Mouse (Mus musculus) WW6 (cell line): ENCODE results near the gene St8sia1.

Experiments
- DNase-seq: peaks from one replicate; pipeline ENCODE4 v3.0.0-alpha.2; 2013; ENCODE audit warnings: low read depth, low spot score

St8sia1 gene

GRCm38 (mm10) chr6:142944470-142944869, 19.8 kb downstream of the St8sia1 start:
- DNase-seq = no peak

GRCm38 (mm10) chr6:142943419-142943818, 20.8 kb downstream of the St8sia1 start:
- DNase-seq = no peak

- no peak for DNase-seq
These were observed 22.5 kb downstream of the St8sia1 start for GRCm38 (mm10) chr6:142941596-142942381.

- no peak for DNase-seq
These were observed 23.2 kb downstream of the St8sia1 start for GRCm38 (mm10) chr6:142941078-142941477.

GRCm38 (mm10) chr6:142938549-142939345, 25.5 kb downstream of the St8sia1 start:
- DNase-seq = no peak

- DNase-seq = no peak
These were observed 26.2 kb downstream of the St8sia1 start for GRCm38 (mm10) chr6:142938074-142938473.

GRCm38 (mm10) chr6:142932582-142932981, 31.7 kb downstream of the St8sia1 start:
- no peak for DNase-seq

- no peak for DNase-seq
These were observed 32.1 kb downstream of the St8sia1 start for GRCm38 (mm10) chr6:142932144-142932543.

- DNase-seq = no peak
These were observed 35.5 kb downstream of the St8sia1 start for GRCm38 (mm10) chr6:142928551-142929309.

GRCm38 (mm10) chr6:142926901-142927605, 37.2 kb downstream of the St8sia1 start:
- DNase-seq = no peak

- DNase-seq = no peak
These were observed 38.3 kb downstream of the St8sia1 start for GRCm38 (mm10) chr6:142925921-142926320.

- DNase-seq = no peak
These were observed 38.9 kb downstream of the St8sia1 start for GRCm38 (mm10) chr6:142925374-142925773.

- DNase-seq = no peak
These were observed 43.4 kb downstream of the St8sia1 start for GRCm38 (mm10) chr6:142920901-142921300.

GRCm38 (mm10) chr6:142918691-142919090, 45.6 kb downstream of the St8sia1 start:
- DNase-seq = no peak

- no peak for DNase-seq
These were observed 46.8 kb downstream of the St8sia1 start for GRCm38 (mm10) chr6:142917471-142917901.

GRCm38 (mm10) chr6:142916271-142916941, 47.8 kb downstream of the St8sia1 start:
- no peak for DNase-seq

GRCm38 (mm10) chr6:142915464-142915863, 48.8 kb downstream of the St8sia1 start:
- DNase-seq = no peak

- DNase-seq = no peak
These were observed 49.6 kb downstream of the St8sia1 start for GRCm38 (mm10) chr6:142914676-142915075.

GRCm38 (mm10) chr6:142911263-142911662, 53.0 kb downstream of the St8sia1 start:
- no peak for DNase-seq

- DNase-seq = no peak
These were observed 53.5 kb downstream of the St8sia1 start for GRCm38 (mm10) chr6:142910721-142911120.

GRCm38 (mm10) chr6:142909771-142910105, 54.5 kb downstream of the St8sia1 start:
- no peak for DNase-seq
